Mouse (Mus musculus) midbrain, embryonic 16.5 days (tissue): ENCODE results near the gene Serpinb9b. TPM values are rescaled to one million over a fixed set of nuclear protein-coding genes. Genes with fewer than 3 reads are reported as not detected.
"Not testable (repeated sequence)": the region's sequence is repeated elsewhere in the genome, so short reads cannot be mapped to it uniquely, and the experiment has no call there.

ENCODE experiments used
- ATAC-seq: fragments of 200-750 bp; cut with Nextera tagmentation; 2 replicates; pipeline ENCODE4 v1.8.0; 2017; ENCODE audit warnings: moderate TSS enrichment
- H3K27ac ChIP-seq: fragments of 300-500 bp; sonication (generic); 2 replicates; pipeline ENCODE4 v1.5.1; 2014; ENCODE audit warnings: mild to moderate bottlenecking, low read length, mixed read lengths
- H3K27me3 ChIP-seq: fragments of 300-500 bp; sonication (generic); 2 replicates; pipeline ENCODE4 v1.6.1; 2014; ENCODE audit warnings: low read depth, low read length, mixed read lengths; ENCODE audit not compliant: control insufficient read depth, insufficient read depth
- H3K36me3 ChIP-seq: fragments of 300-500 bp; sonication (generic); 2 replicates; pipeline ENCODE4 v1.6.1; 2014; ENCODE audit warnings: mild to moderate bottlenecking, low read length, moderate library complexity, mixed read lengths; ENCODE audit not compliant: control insufficient read depth, insufficient read depth
- H3K4me1 ChIP-seq: fragments of 300-500 bp; sonication (generic); 2 replicates; pipeline ENCODE4 v1.6.1; 2014; ENCODE audit warnings: mild to moderate bottlenecking, low read length, mixed read lengths; ENCODE audit not compliant: control insufficient read depth, insufficient read depth
- H3K4me2 ChIP-seq: fragments of 300-500 bp; sonication (generic); 2 replicates; pipeline ENCODE4 v1.6.1; 2014; ENCODE audit warnings: mild to moderate bottlenecking, low read length, mixed read lengths
- H3K4me3 ChIP-seq: fragments of 300-500 bp; sonication (generic); 2 replicates; pipeline ENCODE4 v1.5.1; 2014; ENCODE audit warnings: low read depth, mild to moderate bottlenecking, low read length, moderate library complexity, mixed read lengths
- H3K9ac ChIP-seq: fragments of 300-500 bp; sonication (generic); 2 replicates; pipeline ENCODE4 v1.6.1; 2014; ENCODE audit warnings: low read depth, low read length, mixed read lengths
- H3K9me3 ChIP-seq: fragments of 300-500 bp; sonication (generic); replicated peaks from 2 replicates; pipeline ENCODE4 v1.6.1; 2014; ENCODE audit warnings: mild to moderate bottlenecking, low read length, mixed read lengths; ENCODE audit not compliant: control insufficient read depth, poor library complexity, severe bottlenecking
- WGBS: fragments of 180-500 bp; shearing (Covaris S2); extraction: QIAGEN DNeasy Blood & Tissue Kit; methylation state at CpG from one replicate; pipeline ENCODE4 v1.1.7; 2014; 5-methylcytosine and 5-hydroxymethylcytosine counted together
- polyA plus RNA-seq: library from polyadenylated mRNA; unstranded; fragments of >200 nt; fragmentation: Nextera tagmentation; extraction: Ambion mirVana; gene quantifications from 2 replicates; pipeline ENCODE4 v1.2.1, GENCODE M21; 2015

The Serpinb9b gene
- polyA plus RNA-seq, 1 experiment from 2014 or later: 0.13 TPM

DNA sequence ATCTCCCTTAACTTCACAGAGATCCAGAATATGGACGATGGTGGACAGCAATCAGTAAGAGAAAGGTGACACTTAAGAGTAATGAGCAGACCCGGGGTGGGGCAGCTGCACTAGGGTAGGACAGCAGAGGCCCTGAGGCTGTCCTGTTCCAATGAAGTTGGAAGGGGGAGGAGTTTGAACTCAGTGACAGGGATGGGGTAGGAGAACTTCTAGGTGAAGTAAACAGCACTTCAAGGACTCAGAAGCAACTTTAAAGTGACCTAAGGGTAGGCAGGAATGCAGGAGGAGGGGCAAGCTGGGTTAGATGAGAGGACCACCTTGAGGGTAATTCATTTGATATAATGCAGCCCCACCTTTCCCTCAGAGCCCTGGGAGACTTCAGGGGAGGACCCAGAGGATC lies 930 bp downstream of the Serpinb9b start:
- no peaks in the 10 kb centered on the region for H3K27me3 ChIP-seq
- ATAC-seq: no peak
- WGBS: 78% methylated on average over 2 of the region's 2 CpGs

DNA sequence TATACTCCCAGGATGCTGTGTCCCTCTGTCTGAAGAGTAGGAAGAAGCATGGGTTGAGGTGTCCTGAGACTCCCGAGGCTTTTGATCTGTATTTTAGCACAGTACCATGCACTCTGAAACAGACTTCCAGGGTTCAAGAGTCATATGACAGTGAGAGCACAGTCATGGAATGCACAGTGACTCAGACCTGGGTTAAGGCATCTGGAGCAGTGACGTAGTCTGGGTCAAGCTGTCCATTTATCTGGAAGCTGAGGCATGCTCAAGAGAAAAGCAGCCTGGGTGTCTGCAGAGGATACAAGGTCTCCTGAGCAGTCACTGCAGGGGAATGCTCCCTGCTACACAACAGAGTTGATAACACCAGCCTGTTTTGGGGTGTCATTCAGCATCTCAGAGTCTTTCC lies 1.3 kb downstream of the Serpinb9b start:
- Histone ChIP-seq H3K4me2 (no peak overlapping the region), H3K9ac (no peak overlapping the region), H3K36me3 (no peaks in the 10 kb centered on the region), H3K27me3 (no peaks in the 10 kb centered on the region), H3K27ac (no peak overlapping the region), H3K4me1 (no peaks in the 10 kb centered on the region), H3K9me3 (no peaks in the 10 kb centered on the region), H3K4me3 (no peak overlapping the region)
- no peak for ATAC-seq
- 92% methylated on average over 2 of the region's 2 CpGs for WGBS

More for the DNA sequence above, 930 bp downstream of the Serpinb9b start:
- no peaks in the 10 kb centered on the region for H3K4me1 ChIP-seq
- H3K36me3 ChIP-seq: no peaks in the 10 kb centered on the region
- H3K9me3 ChIP-seq: no peaks in the 10 kb centered on the region
- no peak overlapping the region for H3K9ac ChIP-seq
- H3K4me3 ChIP-seq: no peak overlapping the region
- no peak overlapping the region for H3K27ac ChIP-seq
- no peak overlapping the region for H3K4me2 ChIP-seq

DNA sequence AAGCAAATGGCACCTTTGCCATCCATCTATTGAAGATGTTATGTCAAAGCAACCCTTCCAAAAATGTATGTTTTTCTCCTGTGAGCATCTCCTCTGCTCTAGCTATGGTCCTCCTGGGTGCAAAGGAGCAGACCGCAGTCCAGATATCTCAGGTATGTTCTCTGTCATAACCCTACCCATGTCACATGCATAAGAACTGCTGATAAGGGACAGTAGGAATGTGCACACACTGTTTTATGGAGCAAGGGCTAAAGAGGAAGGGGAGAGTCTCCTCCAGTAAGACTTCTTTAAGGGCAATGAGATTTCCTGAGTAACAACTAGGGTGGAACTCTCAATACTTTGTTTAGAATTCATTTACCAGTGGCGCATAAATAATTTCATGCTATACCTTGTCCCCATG lies 2.3 kb downstream of the Serpinb9b start:
- not testable (repeated sequence) for H3K27me3 ChIP-seq, H3K9ac ChIP-seq, H3K27ac ChIP-seq, H3K4me3 ChIP-seq, ATAC-seq, H3K4me1 ChIP-seq, H3K36me3 ChIP-seq, H3K4me2 ChIP-seq, H3K9me3 ChIP-seq
- 96% methylated on average over 2 of the region's 2 CpGs for WGBS

DNA sequence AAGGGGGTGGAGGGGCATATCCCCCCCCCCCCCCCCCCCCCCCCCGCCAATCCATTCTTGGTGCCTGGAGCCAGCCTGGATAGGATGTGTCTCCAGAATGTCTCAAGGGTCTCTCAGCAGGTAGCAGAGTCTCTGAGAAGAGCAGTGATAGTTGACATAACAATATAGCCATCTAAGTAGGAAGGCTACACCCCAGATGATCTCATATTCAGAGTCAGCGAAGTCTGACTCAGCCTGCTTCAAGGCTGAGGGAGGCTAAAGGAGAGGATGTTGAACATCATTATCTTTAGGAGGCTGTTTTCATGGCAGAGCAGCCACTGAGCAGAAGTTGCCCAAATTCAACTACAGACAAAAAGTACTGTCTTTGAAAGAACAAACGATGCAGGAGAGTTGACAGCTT lies 3.1 kb downstream of the Serpinb9b start:
- Histone ChIP-seq H3K9ac (no peak overlapping the region), H3K9me3 (no peaks in the 10 kb centered on the region), H3K27me3 (no peaks in the 10 kb centered on the region), H3K4me3 (no peak overlapping the region), H3K4me2 (no peak overlapping the region), H3K27ac (no peak overlapping the region), H3K4me1 (no peaks in the 10 kb centered on the region), H3K36me3 (no peaks in the 10 kb centered on the region)
- no peak for ATAC-seq
- 90% methylated on average over 2 of the region's 3 CpGs for WGBS

DNA sequence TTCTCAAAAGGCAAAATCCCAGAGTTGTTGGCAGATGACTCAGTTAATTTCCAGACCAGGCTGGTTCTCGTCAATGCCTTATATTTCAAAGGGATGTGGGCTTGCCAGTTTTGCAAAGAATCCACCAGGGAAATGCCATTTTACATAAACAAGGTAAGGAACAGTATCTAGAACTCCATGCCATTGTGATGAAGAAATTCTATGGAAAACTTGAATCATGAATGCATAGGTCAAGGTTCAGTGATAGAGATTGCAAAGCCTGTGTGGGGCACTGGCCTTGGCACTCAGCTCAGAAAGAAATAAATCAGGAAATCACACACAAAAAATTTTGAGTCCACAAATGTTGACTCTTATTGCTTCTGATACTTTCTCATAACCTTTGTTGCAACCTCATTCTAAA lies 8.3 kb downstream of the Serpinb9b start:
- no peaks in the 10 kb centered on the region for H3K27me3 ChIP-seq
- H3K4me3 ChIP-seq: no peak overlapping the region
- 85% methylated on average over 1 of the region's 1 CpGs for WGBS
- no peaks in the 10 kb centered on the region for H3K36me3 ChIP-seq
- H3K27ac ChIP-seq: no peak overlapping the region
- ATAC-seq: no peak
- H3K9ac ChIP-seq: no peak overlapping the region
- no peaks in the 10 kb centered on the region for H3K4me1 ChIP-seq
- no peak overlapping the region for H3K4me2 ChIP-seq
- no peaks in the 10 kb centered on the region for H3K9me3 ChIP-seq

DNA sequence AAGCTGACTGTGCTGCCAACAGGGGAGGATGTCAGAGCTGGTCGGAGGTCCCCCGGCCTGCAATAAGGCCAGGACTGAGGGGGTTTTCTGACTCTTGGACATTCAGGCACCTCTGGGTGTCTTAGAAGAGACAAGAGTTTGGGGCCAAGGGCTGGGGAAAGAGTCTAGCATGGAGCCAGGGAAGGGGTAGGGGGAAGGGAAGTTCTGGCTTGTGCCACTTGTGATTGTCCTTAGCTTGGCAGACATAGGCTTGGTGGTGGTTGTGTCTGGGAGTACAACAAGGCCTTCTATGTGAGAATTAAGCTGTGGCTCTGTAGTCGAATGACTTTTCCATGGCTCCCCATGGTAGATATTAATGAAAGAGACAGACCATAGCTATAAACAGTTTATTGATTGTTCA lies 16.3 kb downstream of the Serpinb9b start:
- H3K27me3 ChIP-seq: no peaks in the 10 kb centered on the region
- H3K4me2 ChIP-seq: no peak overlapping the region
- 91% methylated on average over 3 of the region's 3 CpGs for WGBS
- H3K4me1 ChIP-seq: no peaks in the 10 kb centered on the region
- no peak overlapping the region for H3K9ac ChIP-seq
- H3K36me3 ChIP-seq: no peaks in the 10 kb centered on the region
- no peak for ATAC-seq
- no peak overlapping the region for H3K4me3 ChIP-seq
- no peak overlapping the region for H3K27ac ChIP-seq
- no peaks in the 10 kb centered on the region for H3K9me3 ChIP-seq

DNA sequence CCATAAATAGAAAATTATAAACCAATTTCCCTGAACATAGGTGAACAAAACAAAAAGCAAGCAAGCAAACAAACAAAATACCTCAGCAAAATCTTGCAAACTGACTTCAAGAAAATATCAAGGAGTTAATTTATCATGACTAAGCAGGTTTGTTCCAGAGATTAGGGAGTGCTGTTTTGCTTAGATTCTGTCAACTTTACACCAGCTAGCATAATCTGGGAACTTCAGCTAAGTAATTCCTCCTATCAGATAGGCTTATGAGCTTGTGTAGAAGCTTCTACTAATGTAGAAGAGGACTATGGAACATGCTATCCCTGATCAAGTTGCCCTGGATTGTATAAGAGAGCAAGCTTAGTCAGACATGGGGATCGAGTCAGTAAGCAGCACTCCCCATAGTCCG lies 20.0 kb downstream of the Serpinb9b start:
- H3K27me3 ChIP-seq: no peaks in the 10 kb centered on the region
- ATAC-seq: no peak
- H3K36me3 ChIP-seq: no peaks in the 10 kb centered on the region
- no peak overlapping the region for H3K4me2 ChIP-seq
- WGBS: 91% methylated on average over 2 of the region's 2 CpGs
- H3K4me3 ChIP-seq: no peak overlapping the region
- no peaks in the 10 kb centered on the region for H3K9me3 ChIP-seq
- H3K27ac ChIP-seq: no peak overlapping the region
- H3K9ac ChIP-seq: no peak overlapping the region
- no peaks in the 10 kb centered on the region for H3K4me1 ChIP-seq

DNA sequence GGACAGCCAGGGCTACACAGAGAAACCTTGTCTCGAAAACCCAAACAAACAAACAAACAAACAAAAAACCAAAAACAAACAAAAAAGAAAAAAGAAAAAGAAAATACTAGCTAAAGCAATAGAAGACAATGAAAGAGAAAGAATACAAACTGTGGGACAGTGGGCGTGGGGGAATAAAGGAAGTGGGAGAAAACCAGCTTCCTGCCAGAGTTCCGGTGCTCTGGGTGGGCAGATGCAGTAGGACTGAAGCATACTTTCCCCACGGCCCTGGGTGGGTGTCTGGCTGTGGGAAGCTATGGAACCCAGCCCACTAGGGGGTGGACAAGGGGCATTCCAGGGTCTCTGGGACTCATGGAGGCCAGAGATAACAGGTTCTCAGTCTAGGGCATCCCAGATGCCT lies 21.0 kb downstream of the Serpinb9b start:
- no peak overlapping the region for H3K4me3 ChIP-seq
- no peaks in the 10 kb centered on the region for H3K36me3 ChIP-seq
- H3K9ac ChIP-seq: no peak overlapping the region
- H3K4me1 ChIP-seq: no peaks in the 10 kb centered on the region
- no peaks in the 10 kb centered on the region for H3K9me3 ChIP-seq
- H3K27ac ChIP-seq: no peak overlapping the region
- WGBS: 87% methylated on average over 4 of the region's 4 CpGs
- no peak overlapping the region for H3K4me2 ChIP-seq
- no peaks in the 10 kb centered on the region for H3K27me3 ChIP-seq
- no peak for ATAC-seq

DNA sequence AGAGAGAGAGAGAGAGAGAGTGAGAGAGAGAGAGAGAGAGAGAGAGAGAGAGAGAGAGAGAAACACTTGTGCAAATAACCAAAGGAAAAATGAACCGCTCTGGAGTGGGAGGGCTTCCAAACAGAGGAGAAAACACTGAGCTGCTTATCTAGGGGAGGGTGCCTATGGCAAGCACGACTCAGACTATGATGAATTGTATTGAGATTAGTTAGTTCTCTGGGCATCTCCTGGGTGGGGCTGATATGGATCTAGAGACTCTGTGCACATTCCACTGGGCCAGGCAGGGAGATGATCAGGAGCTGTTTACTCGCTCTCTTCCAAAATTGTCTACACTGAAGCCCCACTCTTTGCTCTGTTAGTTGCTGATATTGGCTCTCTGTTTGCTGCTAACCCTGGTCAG lies 24.5 kb downstream of the Serpinb9b start:
- no peaks in the 10 kb centered on the region for H3K27me3 ChIP-seq
- H3K4me2 ChIP-seq: no peak overlapping the region
- 70% methylated on average over 3 of the region's 3 CpGs for WGBS
- no peak overlapping the region for H3K27ac ChIP-seq
- ATAC-seq: no peak
- no peaks in the 10 kb centered on the region for H3K9me3 ChIP-seq
- H3K9ac ChIP-seq: no peak overlapping the region
- no peaks in the 10 kb centered on the region for H3K4me1 ChIP-seq
- no peaks in the 10 kb centered on the region for H3K36me3 ChIP-seq
- no peak overlapping the region for H3K4me3 ChIP-seq

DNA sequence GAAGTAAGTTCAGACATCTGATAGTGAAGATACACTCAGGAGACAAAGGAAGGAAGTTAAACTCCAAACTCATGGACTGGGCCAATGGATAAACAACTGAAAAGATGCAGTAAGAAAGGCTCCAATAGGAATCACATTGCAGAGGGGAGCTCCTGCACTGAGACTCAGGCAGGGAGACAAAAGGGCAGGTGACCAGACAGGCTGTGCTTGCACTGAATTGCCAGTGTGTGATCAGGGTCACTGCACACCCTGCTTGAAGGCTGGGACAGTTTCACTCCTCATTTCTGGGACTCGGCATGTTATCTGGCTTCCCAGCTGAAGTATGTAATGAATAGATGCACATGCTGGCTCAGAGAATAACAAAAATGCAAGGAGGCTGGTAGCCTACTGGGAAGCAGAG lies 35.8 kb downstream of the Serpinb9b start:
- H3K27ac ChIP-seq: no peak overlapping the region
- H3K4me2 ChIP-seq: no peak overlapping the region
- 54% methylated on average over 1 of the region's 1 CpGs for WGBS
- no peak overlapping the region for H3K4me3 ChIP-seq
- no peak for ATAC-seq
- H3K9me3 ChIP-seq: no peaks in the 10 kb centered on the region
- H3K27me3 ChIP-seq: no peaks in the 10 kb centered on the region
- H3K4me1 ChIP-seq: no peaks in the 10 kb centered on the region
- H3K36me3 ChIP-seq: no peaks in the 10 kb centered on the region
- H3K9ac ChIP-seq: no peak overlapping the region
